Mouse (Mus musculus) bone marrow, adult 2 months (tissue): ENCODE data around the gene Hist1h2ad.

Experiments
- CTCF ChIP-seq: fragments of 200-500 bp; IDR thresholded peaks from 2 replicates; pipeline ENCODE4 v1.5.1; 2011; ENCODE audit warnings: low read length, control low read depth; ENCODE audit not compliant: control insufficient read depth, insufficient read depth
- POLR2A ChIP-seq: fragments of 200-500 bp; IDR thresholded peaks from 2 replicates; pipeline ENCODE4 v1.6.1; 2011; ENCODE audit warnings: low read depth, mild to moderate bottlenecking, control low read depth, low read length, borderline replicate concordance; ENCODE audit not compliant: control insufficient read depth

GRCm38 (mm10) chr13:23556906-23557305, 17.3 kb upstream of the Hist1h2ad start:
- TF ChIP-seq CTCF (no peak), POLR2A (no peak)
